In genomic region chr12:4534252-4534651, GRCm38 (mm10) we compare ENCODE assay signal across 25 mouse cellular contexts. TPM values are rescaled to one million over a fixed set of nuclear protein-coding genes. Genes with fewer than 3 reads are reported as not detected.
A peak's percentile ranks its signal among the peaks of the same experiment; 100 is the strongest.
DNase-seq lines count a peak whose midpoint lies in the region; ATAC-seq and TF ChIP-seq lines count a peak whose summit lies in the region.
"Had no signal": no experiment of that assay in that cellular context is flagged by ENCODE, and none has a peak within 500 bp of the region (broad histone marks: within the 10 kb centered on the region; RNA-seq: fewer than 3 reads in every experiment).

No protein-coding gene starts in this region.

- peak; percentile 12 for DNase-seq in G1E (ENCODE audit: low spot score)
- peak; percentile 22 for DNase-seq in naive thymus-derived CD4-positive, alpha-beta T cell, adult 2 months (ENCODE audit: low read depth)
- no peak for DNase-seq in heart, adult 8-10 months (ENCODE audit: low spot score)
- DNase-seq: adrenal gland, adult 8-10 months; adrenal gland, postnatal 36 days; cerebellum, adult 2 months; cerebellum, postnatal 10 days; embryo, embryonic 11 days; forebrain, postnatal 0 days; gastrocnemius, adult 2 months; gastrocnemius, postnatal 25 days; heart, adult 11 months; heart, postnatal 14 days had no signal

- no peak overlapping the region for H3K4me3 ChIP-seq in G1E (ENCODE audit: low read depth, low read length)
- no peak overlapping the region for H3K4me3 ChIP-seq in intestine, postnatal 0 days (ENCODE audit: low read depth, low read length)
- H3K4me3 ChIP-seq: embryonic facial prominence, embryonic 12.5 days; forebrain, embryonic 12.5 days; gastrocnemius, adult 2 months; heart, embryonic 10.5 days; hindbrain, embryonic 13.5 days had no signal

- no peak for ATAC-seq in G1E (ENCODE audit: extremely low read depth, insufficient number of reproducible peaks, low FRiP score, poor library complexity, severe bottlenecking)
- ATAC-seq in granulocyte monocyte progenitor cell, adult 5-6 weeks (replicated peaks; ENCODE audit: poor library complexity, severe bottlenecking) = peak; percentile 70
- peak; percentile 99 for ATAC-seq in intestine, postnatal 0 days
- no peak for ATAC-seq in erythroid progenitor cell, adult 5-6 weeks (replicated peaks; ENCODE audit: low FRiP score, poor library complexity, severe bottlenecking)
- ATAC-seq: forebrain, postnatal 0 days; hindbrain, postnatal 0 days had no signal

- peaks cover 50% of the 10 kb centered on the region for H3K4me1 ChIP-seq in G1E (ENCODE audit: insufficient read depth, low read depth, low read length)
- no peaks in the 10 kb centered on the region for H3K4me1 ChIP-seq in intestine, postnatal 0 days (replicated peaks; ENCODE audit: control insufficient read depth, insufficient read depth, low read length)
- H3K4me1 ChIP-seq: embryonic facial prominence, embryonic 12.5 days; forebrain, embryonic 12.5 days; heart, embryonic 10.5 days; hindbrain, embryonic 13.5 days had no signal

- no peak overlapping the region for H3K27ac ChIP-seq in intestine, postnatal 0 days (ENCODE audit: low read depth, low read length)
- H3K27ac ChIP-seq: embryonic facial prominence, embryonic 12.5 days; forebrain, embryonic 12.5 days; gastrocnemius, adult 2 months; heart, embryonic 10.5 days; hindbrain, embryonic 13.5 days; hindbrain, postnatal 0 days had no signal

- H3K4me2 ChIP-seq in intestine, postnatal 0 days (replicated peaks; ENCODE audit: low read depth) = no peak overlapping the region
- H3K4me2 ChIP-seq: embryonic facial prominence, embryonic 12.5 days; forebrain, embryonic 12.5 days; hindbrain, embryonic 13.5 days had no signal

- WGBS in intestine, postnatal 0 days = 24% methylated on average over 5 of the region's 5 CpGs

- TF ChIP-seq CTCF in G1E (IDR thresholded peaks at IDR 0.05; ENCODE audit: low read depth, low read length) = no peak
- TF ChIP-seq CTCF in intestine, postnatal 0 days (IDR thresholded peaks at IDR 0.05; ENCODE audit: low read depth) = no peak

- H3K27me3 ChIP-seq in G1E (ENCODE audit: insufficient read depth, low read length) = peaks cover 4% of the 10 kb centered on the region
- H3K27me3 ChIP-seq in intestine, postnatal 0 days (replicated peaks; ENCODE audit: control insufficient read depth, insufficient read depth, low read length) = no peaks in the 10 kb centered on the region
- H3K27me3 ChIP-seq: embryonic facial prominence, embryonic 12.5 days; forebrain, embryonic 12.5 days; hindbrain, embryonic 13.5 days had no signal

- no peaks in the 10 kb centered on the region for H3K9me3 ChIP-seq in G1E (replicated peaks)
- H3K9me3 ChIP-seq in intestine, postnatal 0 days (ENCODE audit: control insufficient read depth) = no peaks in the 10 kb centered on the region
- H3K9me3 ChIP-seq: forebrain, embryonic 12.5 days; heart, embryonic 10.5 days had no signal

- no peaks in the 10 kb centered on the region for H3K36me3 ChIP-seq in G1E (replicated peaks)
- H3K36me3 ChIP-seq in intestine, postnatal 0 days (ENCODE audit: control insufficient read depth, insufficient read depth) = no peaks in the 10 kb centered on the region
- H3K36me3 ChIP-seq: embryonic facial prominence, embryonic 12.5 days; forebrain, embryonic 12.5 days; heart, embryonic 10.5 days; hindbrain, embryonic 13.5 days had no signal

- no peak overlapping the region for H3K9ac ChIP-seq in intestine, postnatal 0 days (ENCODE audit: low read depth, low read length)
- H3K9ac ChIP-seq: embryonic facial prominence, embryonic 12.5 days; forebrain, embryonic 12.5 days; forebrain, postnatal 0 days; hindbrain, embryonic 13.5 days had no signal

RNA-seq across cellular contexts. Expression of gene Ncoa1, which starts 57.3 kb away (rescaled TPM):
- total RNA-seq in G1E (2014; fragmentation: Nextera tagmentation) (55.7 and 58.4 TPM in 2 replicates), G1E (2017) (12.3 and 12.6 TPM in 2 replicates)
- 3.5 and 4.1 TPM in 2 replicates for polyA plus RNA-seq in G1E (2012)
- 14.5 and 15.6 TPM in 2 replicates for total RNA-seq in granulocyte monocyte progenitor cell, adult 5-6 weeks (2014; fragmentation: Nextera tagmentation)
- total RNA-seq in granulocyte monocyte progenitor cell, adult 5-6 weeks (2017) = 10.1 and 16.9 TPM in 2 replicates
- polyA plus RNA-seq in intestine, postnatal 0 days (2015; fragmentation: Nextera tagmentation; extraction: Ambion mirVana) = 6.0 and 6.6 TPM in 2 replicates
- 10 to 100 TPM; 28.7 to 31.0 (median 29.4) TPM for total RNA-seq in heart, adult 8-10 months (2022)
- total RNA-seq in erythroid progenitor cell, adult 5-6 weeks (2015; ENCODE audit: low replicate concordance) = 13.4 and 14.8 TPM in 2 replicates
- 5.5 and 8.5 TPM in 2 replicates for total RNA-seq in erythroid progenitor cell, adult 5-6 weeks (2017; ENCODE audit: low replicate concordance)

RNA-seq across cellular contexts. Expression of gene Itsn2, which starts 58.2 kb away (rescaled TPM):
- 117 and 137 TPM in 2 replicates for total RNA-seq in G1E (2014; fragmentation: Nextera tagmentation)
- total RNA-seq in G1E (2017) = 149 and 168 TPM in 2 replicates
- polyA plus RNA-seq in G1E (2012) = 10.2 and 17.6 TPM in 2 replicates
- 61.0 and 119 TPM in 2 replicates for total RNA-seq in granulocyte monocyte progenitor cell, adult 5-6 weeks (2014; fragmentation: Nextera tagmentation)
- 117 and 145 TPM in 2 replicates for total RNA-seq in granulocyte monocyte progenitor cell, adult 5-6 weeks (2017)
- 26.1 and 27.1 TPM in 2 replicates for polyA plus RNA-seq in intestine, postnatal 0 days (2015; fragmentation: Nextera tagmentation; extraction: Ambion mirVana)
- total RNA-seq in heart, adult 8-10 months (2022) = 10 to 100 TPM; 37.7 to 43.4 (median 42.4) TPM
- total RNA-seq in erythroid progenitor cell, adult 5-6 weeks (2015; ENCODE audit: low replicate concordance) = 49.5 and 71.7 TPM in 2 replicates
- 49.2 and 64.0 TPM in 2 replicates for total RNA-seq in erythroid progenitor cell, adult 5-6 weeks (2017; ENCODE audit: low replicate concordance)

RNA-seq across cellular contexts. Expression of gene Gm3625, which starts 58.5 kb away (rescaled TPM):
- total RNA-seq in G1E (2014; fragmentation: Nextera tagmentation) (89.8 TPM in 1 of 2 replicates, not detected in the other), G1E (2017) (not detected in 2 replicates)
- not detected in 2 replicates for polyA plus RNA-seq in G1E (2012)
- not detected in 2 replicates for total RNA-seq in granulocyte monocyte progenitor cell, adult 5-6 weeks (2014; fragmentation: Nextera tagmentation)
- total RNA-seq in granulocyte monocyte progenitor cell, adult 5-6 weeks (2017) = not detected in 2 replicates
- not detected in 2 replicates for polyA plus RNA-seq in intestine, postnatal 0 days (2015; fragmentation: Nextera tagmentation; extraction: Ambion mirVana)
- not detected for total RNA-seq in heart, adult 8-10 months (2022)
- not detected in 2 replicates for total RNA-seq in erythroid progenitor cell, adult 5-6 weeks (2015; ENCODE audit: low replicate concordance)
- not detected in 2 replicates for total RNA-seq in erythroid progenitor cell, adult 5-6 weeks (2017; ENCODE audit: low replicate concordance)
- total RNA-seq: adrenal gland, adult 8-10 months; adrenal gland, postnatal 36 days; common myeloid progenitor, adult 5-6 weeks; ES-E14; forebrain, postnatal 0 days; gastrocnemius, adult 2 months; gastrocnemius, postnatal 25 days; heart, postnatal 14 days; hematopoietic stem cell, adult 5-6 weeks; hindbrain, postnatal 0 days had no signal
- polyA plus RNA-seq: cerebellum, adult 2 months; embryonic facial prominence, embryonic 12.5 days; forebrain, embryonic 12.5 days; forebrain, postnatal 0 days; heart, embryonic 10.5 days; heart, embryonic 14.5 days; hindbrain, embryonic 13.5 days; hindbrain, postnatal 0 days had no signal

Comparison
In these comparisons a context has a peak if more than half of its experiments do, and no peak if none do; other contexts are left out.
1. ATAC-seq: peak in granulocyte monocyte progenitor cell, adult 5-6 weeks (single experiment) and intestine, postnatal 0 days (single experiment); none in G1E (single experiment) and erythroid progenitor cell, adult 5-6 weeks (single experiment).